ENCODE assay signal across 10 mouse cellular contexts in the genomic region with DNA sequence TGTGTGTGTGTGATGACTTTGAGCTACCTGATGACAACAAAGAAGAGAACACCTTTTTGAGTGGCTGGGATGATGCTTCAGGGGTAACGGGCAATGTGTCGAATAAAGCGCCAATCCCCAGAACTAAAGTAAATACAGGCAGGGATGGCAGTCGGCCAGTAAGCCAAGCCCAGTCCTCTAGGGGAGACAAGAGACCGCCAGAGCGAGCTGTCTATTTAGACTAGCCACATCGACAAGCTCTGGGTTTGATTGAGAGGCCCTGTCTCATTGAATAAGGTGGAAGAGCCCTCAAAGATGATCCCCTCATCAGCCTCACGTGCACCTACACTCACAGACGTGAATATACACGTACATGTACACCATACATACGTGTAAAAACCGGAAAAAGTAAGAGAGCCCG. TPM values are rescaled to one million over a fixed set of nuclear protein-coding genes. Genes with fewer than 3 reads are reported as not detected.
A peak's percentile ranks its signal among the peaks of the same experiment; 100 is the strongest.
DNase-seq lines count a peak whose midpoint lies in the region; ATAC-seq and TF ChIP-seq lines count a peak whose summit lies in the region.
"Had no signal": no experiment of that assay in that cellular context is flagged by ENCODE, and none has a peak within 500 bp of the region (broad histone marks: within the 10 kb centered on the region; RNA-seq: fewer than 3 reads in every experiment).

No protein-coding gene starts in this region.

- H3K9ac ChIP-seq in heart, embryonic 15.5 days, result no peak overlapping the region
- no peak overlapping the region for H3K9ac ChIP-seq in midbrain, embryonic 11.5 days (ENCODE audit: low read length)
- H3K9ac ChIP-seq in lung, postnatal 0 days (replicated peaks; ENCODE audit: low read depth), result no peak overlapping the region
- no peak overlapping the region for H3K9ac ChIP-seq in stomach, embryonic 16.5 days (ENCODE audit: low read length)

- 0 out of 2 replicates have a peak, but pooled peaks have one; percentile 31 for ATAC-seq in heart, embryonic 15.5 days (replicated peaks; ENCODE audit: insufficient number of reproducible peaks, insufficient read depth, low FRiP score, low read depth)
- ATAC-seq in midbrain, embryonic 11.5 days (ENCODE audit: low FRiP score), result 0 out of 2 replicates have a peak, but pooled peaks have one; percentile 30
- peak; percentile 62; the same call in 1 of the 2 replicates for ATAC-seq in lung, postnatal 0 days
- peak; percentile 47; the same call in 1 of the 2 replicates for ATAC-seq in stomach, embryonic 16.5 days (ENCODE audit: insufficient read depth, low FRiP score)
- ATAC-seq in activated CD4-positive, CD25-positive, alpha-beta regulatory T cell, adult 4 months, result no peak

- TF ChIP-seq EP300 in lung, postnatal 0 days (IDR thresholded peaks at IDR 0.05), result no peak

- intact Hi-C loops in heart, postnatal 25 days (cut with DNase I), result no loop called here

- no peak for DNase-seq in heart, postnatal 25 days (ENCODE audit: low spot score)
- no peak for DNase-seq in midbrain, embryonic 11.5 days (ENCODE audit: low spot score, missing footprints)
- DNase-seq in midbrain, embryonic 10.5 days (ENCODE audit: low spot score), result no peak
- DNase-seq in lung, postnatal 0 days (ENCODE audit: low spot score), result peak; percentile 68
- no peak for DNase-seq in cerebellum, adult 8-10 months
- DNase-seq: cerebellum, adult 9-10 months; thymus, postnatal 36 days had no signal

- 55% methylated on average over 13 of the region's 13 CpGs for WGBS in heart, embryonic 15.5 days
- WGBS in midbrain, embryonic 11.5 days, result 86% methylated on average over 13 of the region's 13 CpGs
- WGBS in midbrain, embryonic 10.5 days, result 86% methylated on average over 13 of the region's 13 CpGs
- 35% methylated on average over 13 of the region's 13 CpGs for WGBS in lung, postnatal 0 days
- 49% methylated on average over 13 of the region's 13 CpGs for WGBS in stomach, embryonic 16.5 days

- no peak overlapping the region for H3K27ac ChIP-seq in heart, embryonic 15.5 days
- H3K27ac ChIP-seq in midbrain, embryonic 11.5 days (ENCODE audit: low read depth, low read length), result no peak overlapping the region
- no peak overlapping the region for H3K27ac ChIP-seq in midbrain, embryonic 10.5 days (replicated peaks)
- no peak overlapping the region for H3K27ac ChIP-seq in lung, postnatal 0 days (ENCODE audit: low read length)
- H3K27ac ChIP-seq in stomach, embryonic 16.5 days (ENCODE audit: low read length), result no peak overlapping the region

- H3K36me3 ChIP-seq in heart, embryonic 15.5 days, result no peaks in the 10 kb centered on the region
- no peaks in the 10 kb centered on the region for H3K36me3 ChIP-seq in midbrain, embryonic 11.5 days (ENCODE audit: control insufficient read depth, insufficient read depth, low read length)
- H3K36me3 ChIP-seq in midbrain, embryonic 10.5 days, result peaks cover 3% of the 10 kb centered on the region; the same call in 1 of the 2 replicates
- no peaks in the 10 kb centered on the region for H3K36me3 ChIP-seq in lung, postnatal 0 days (ENCODE audit: insufficient read depth, low read length)
- H3K36me3 ChIP-seq in stomach, embryonic 16.5 days (ENCODE audit: control insufficient read depth, insufficient read depth, low read length), result no peaks in the 10 kb centered on the region

- no peak overlapping the region for H3K4me3 ChIP-seq in heart, embryonic 15.5 days
- no peak overlapping the region for H3K4me3 ChIP-seq in midbrain, embryonic 11.5 days (ENCODE audit: low read depth, low read length)
- H3K4me3 ChIP-seq in midbrain, embryonic 10.5 days, result no peak overlapping the region
- no peak overlapping the region for H3K4me3 ChIP-seq in lung, postnatal 0 days (ENCODE audit: low read depth, low read length)
- H3K4me3 ChIP-seq in stomach, embryonic 16.5 days (replicated peaks; ENCODE audit: low read length), result no peak overlapping the region

- H3K4me2 ChIP-seq in heart, embryonic 15.5 days, result no peak overlapping the region
- no peak overlapping the region for H3K4me2 ChIP-seq in midbrain, embryonic 11.5 days
- H3K4me2 ChIP-seq in lung, postnatal 0 days (replicated peaks; ENCODE audit: low read depth, low read length), result no peak overlapping the region
- H3K4me2 ChIP-seq in stomach, embryonic 16.5 days (ENCODE audit: low read depth, low read length), result peak overlapping the region; percentile 31

- H3K4me1 ChIP-seq in heart, embryonic 15.5 days (replicated peaks), result peaks cover 35% of the 10 kb centered on the region
- H3K4me1 ChIP-seq in midbrain, embryonic 11.5 days (ENCODE audit: control insufficient read depth, insufficient read depth, low read length), result peaks cover 2% of the 10 kb centered on the region; the same call in 1 of the 2 replicates
- H3K4me1 ChIP-seq in midbrain, embryonic 10.5 days, result peaks cover 8% of the 10 kb centered on the region
- H3K4me1 ChIP-seq in lung, postnatal 0 days (ENCODE audit: insufficient read depth, low read depth, low read length), result no peaks in the 10 kb centered on the region
- H3K4me1 ChIP-seq in stomach, embryonic 16.5 days (ENCODE audit: control insufficient read depth, insufficient read depth, low read length), result peaks cover 2% of the 10 kb centered on the region

- H3K9me3 ChIP-seq in heart, embryonic 15.5 days (replicated peaks), result no peaks in the 10 kb centered on the region
- H3K9me3 ChIP-seq in midbrain, embryonic 11.5 days (ENCODE audit: control insufficient read depth, low read length), result no peaks in the 10 kb centered on the region
- no peaks in the 10 kb centered on the region for H3K9me3 ChIP-seq in midbrain, embryonic 10.5 days (replicated peaks)
- no peaks in the 10 kb centered on the region for H3K9me3 ChIP-seq in lung, postnatal 0 days (ENCODE audit: low read length)
- H3K9me3 ChIP-seq in stomach, embryonic 16.5 days (replicated peaks; ENCODE audit: control insufficient read depth, low read length), result no peaks in the 10 kb centered on the region

- no peaks in the 10 kb centered on the region for H3K27me3 ChIP-seq in heart, embryonic 15.5 days
- no peaks in the 10 kb centered on the region for H3K27me3 ChIP-seq in midbrain, embryonic 11.5 days (ENCODE audit: control insufficient read depth, insufficient read depth, low read length)
- no peaks in the 10 kb centered on the region for H3K27me3 ChIP-seq in midbrain, embryonic 10.5 days (ENCODE audit: low read depth, poor library complexity, severe bottlenecking)
- H3K27me3 ChIP-seq in lung, postnatal 0 days (replicated peaks; ENCODE audit: insufficient read depth, low read length), result no peaks in the 10 kb centered on the region
- no peaks in the 10 kb centered on the region for H3K27me3 ChIP-seq in stomach, embryonic 16.5 days (ENCODE audit: control insufficient read depth, insufficient read depth, low read length)

- TF ChIP-seq CTCF in lung, postnatal 0 days (IDR thresholded peaks at IDR 0.05), result peak; percentile 36; the same call in 1 of the 2 replicates

RNA-seq across cellular contexts. Expression of a gene that starts 12.0 kb away (rescaled TPM):
- 25.7 and 28.4 TPM in 2 replicates for polyA plus RNA-seq in heart, embryonic 15.5 days (2015; fragmentation: Nextera tagmentation; extraction: Ambion mirVana)
- total RNA-seq in heart, postnatal 25 days (2021), result 10 to 100 TPM; 35.7 to 41.5 TPM
- 39.0 and 42.5 TPM in 2 replicates for polyA plus RNA-seq in midbrain, embryonic 11.5 days (2014; fragmentation: Nextera tagmentation; extraction: Ambion mirVana)
- 23.7 and 30.8 TPM in 2 replicates for polyA plus RNA-seq in midbrain, embryonic 10.5 days (2016; fragmentation: Nextera tagmentation; extraction: Ambion mirVana)
- 20.9 and 21.9 TPM in 2 replicates for polyA plus RNA-seq in lung, postnatal 0 days (2015; fragmentation: Nextera tagmentation; extraction: Ambion mirVana)
- polyA plus RNA-seq in stomach, embryonic 16.5 days (2015; fragmentation: Nextera tagmentation; extraction: Ambion mirVana), result 25.7 and 31.6 TPM in 2 replicates
- 10 to 100 TPM; 90.0 to 92.4 TPM for polyA plus RNA-seq in activated CD4-positive, CD25-positive, alpha-beta regulatory T cell, adult 4 months (2017; shearing (Covaris generic))

RNA-seq across cellular contexts. Expression of a gene that starts 48.2 kb away (rescaled TPM):
- 237 and 244 TPM in 2 replicates for polyA plus RNA-seq in heart, embryonic 15.5 days (2015; fragmentation: Nextera tagmentation; extraction: Ambion mirVana)
- total RNA-seq in heart, postnatal 25 days (2021), result 100 to 1,000 TPM; 252 to 269 TPM
- polyA plus RNA-seq in midbrain, embryonic 11.5 days (2014; fragmentation: Nextera tagmentation; extraction: Ambion mirVana), result 159 and 168 TPM in 2 replicates
- 164 TPM in 2 replicates for polyA plus RNA-seq in midbrain, embryonic 10.5 days (2016; fragmentation: Nextera tagmentation; extraction: Ambion mirVana)
- polyA plus RNA-seq in lung, postnatal 0 days (2015; fragmentation: Nextera tagmentation; extraction: Ambion mirVana), result 177 and 179 TPM in 2 replicates
- 256 and 260 TPM in 2 replicates for polyA plus RNA-seq in stomach, embryonic 16.5 days (2015; fragmentation: Nextera tagmentation; extraction: Ambion mirVana)
- 100 to 1,000 TPM; 128 to 159 TPM for polyA plus RNA-seq in activated CD4-positive, CD25-positive, alpha-beta regulatory T cell, adult 4 months (2017; shearing (Covaris generic))
